Mouse (Mus musculus): ENCODE measurements around the gene L3mbtl3. TPM values are rescaled to one million over a fixed set of nuclear protein-coding genes. Genes with fewer than 3 reads are reported as not detected.

Gene L3mbtl3
- polyA plus RNA-seq, 1 experiment from 2014 or later, result 2.0 TPM

DNA sequence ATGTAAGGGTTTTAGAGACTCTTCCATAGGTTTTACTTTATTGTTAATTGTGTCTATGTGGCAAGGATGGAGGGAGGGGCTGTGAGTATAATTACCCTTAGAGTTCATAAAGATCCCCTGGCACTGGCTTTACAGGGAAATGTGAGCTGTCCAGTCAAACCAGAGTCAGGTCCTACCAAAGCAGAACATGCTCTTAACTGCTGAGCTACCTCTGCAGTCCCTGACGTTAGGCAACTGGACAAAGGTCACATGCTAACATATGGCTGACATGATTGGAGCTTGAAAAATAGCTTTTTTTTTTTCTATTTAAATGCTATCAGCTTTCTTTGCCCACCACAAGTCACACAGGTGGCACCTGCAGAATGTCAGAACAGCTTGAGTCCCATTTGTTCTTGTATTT lies 25.6 kb downstream of the L3mbtl3 start:
- ATAC-seq, result peak; percentile 70

GRCm38 (mm10) chr10:26347614-26348013 lies 28.2 kb downstream of the L3mbtl3 start:
- ATAC-seq (no peak), DNase-seq (no peak)
- Histone ChIP-seq H3K36me3 (replicated peaks; ENCODE audit: insufficient read depth, low read length) (peaks cover 8% of the 10 kb centered on the region; the same call in 1 of the 2 replicates), H3K9ac (replicated peaks) (no peak overlapping the region), H3K4me3 (ENCODE audit: low read depth, low read length) (no peak overlapping the region), H3K27ac (ENCODE audit: low read depth) (no peak overlapping the region), H3K4me1 (ENCODE audit: insufficient read depth) (no peaks in the 10 kb centered on the region; the same call in 1 of the 2 replicates), H3K9me3 (ENCODE audit: low read length) (no peaks in the 10 kb centered on the region), H3K4me2 (ENCODE audit: low read depth, low read length) (no peak overlapping the region), H3K27me3 (ENCODE audit: insufficient read depth, low read length) (no peaks in the 10 kb centered on the region)
- no peak for TF ChIP-seq EP300 (IDR thresholded peaks at IDR 0.05; ENCODE audit: low read depth)
- TF ChIP-seq CTCF (IDR thresholded peaks at IDR 0.05; ENCODE audit: low read depth), result no peak
- 62% methylated on average over 7 of the region's 7 CpGs for WGBS (ENCODE audit: insufficient replicate concordance)

More for the DNA sequence above, 25.6 kb downstream of the L3mbtl3 start:
- Histone ChIP-seq H3K27ac (ENCODE audit: low read depth) (peak overlapping the region; percentile 58), H3K9me3 (ENCODE audit: low read length) (no peaks in the 10 kb centered on the region), H3K9ac (replicated peaks) (no peak overlapping the region), H3K27me3 (ENCODE audit: insufficient read depth, low read length) (no peaks in the 10 kb centered on the region), H3K4me3 (ENCODE audit: low read depth, low read length) (no peak overlapping the region), H3K4me2 (ENCODE audit: low read depth, low read length) (no peak overlapping the region), H3K36me3 (replicated peaks; ENCODE audit: insufficient read depth, low read length) (0 out of 2 replicates have a peak, but pooled peaks cover 2% of the 10 kb centered on the region), H3K4me1 (ENCODE audit: insufficient read depth) (no peaks in the 10 kb centered on the region; the same call in 1 of the 2 replicates)
- TF ChIP-seq CTCF (IDR thresholded peaks at IDR 0.05; ENCODE audit: low read depth) (no peak), EP300 (IDR thresholded peaks at IDR 0.05; ENCODE audit: low read depth) (no peak)
- WGBS (ENCODE audit: insufficient replicate concordance), result 40% methylated on average over 1 of the region's 1 CpGs
- DNase-seq, result no peak

DNA sequence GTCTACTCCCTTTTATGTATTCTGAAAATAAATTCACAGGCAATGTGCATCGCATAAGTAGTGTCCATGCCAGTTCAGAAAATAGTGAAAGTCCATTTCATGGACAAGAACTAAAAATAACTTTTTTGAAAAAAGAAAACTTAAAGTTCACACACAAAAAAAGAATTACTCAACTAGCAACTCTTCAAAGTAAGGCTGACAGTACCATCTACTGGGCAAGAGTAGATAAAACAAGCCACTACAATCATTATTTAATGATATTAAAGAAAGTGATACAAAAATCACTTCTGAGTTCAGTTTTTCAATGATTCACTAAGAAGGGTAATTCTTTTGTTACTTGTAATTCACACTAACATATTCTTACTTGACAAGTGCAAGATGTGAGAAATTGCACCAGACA lies 29.9 kb downstream of the L3mbtl3 start:
- Histone ChIP-seq H3K27me3 (ENCODE audit: insufficient read depth, low read length) (no peaks in the 10 kb centered on the region), H3K4me3 (ENCODE audit: low read depth, low read length) (no peak overlapping the region), H3K36me3 (replicated peaks; ENCODE audit: insufficient read depth, low read length) (peaks cover 14% of the 10 kb centered on the region; the same call in 1 of the 2 replicates), H3K9ac (replicated peaks) (no peak overlapping the region), H3K4me1 (ENCODE audit: insufficient read depth) (no peaks in the 10 kb centered on the region; the same call in 1 of the 2 replicates), H3K9me3 (ENCODE audit: low read length) (no peaks in the 10 kb centered on the region), H3K27ac (ENCODE audit: low read depth) (no peak overlapping the region), H3K4me2 (ENCODE audit: low read depth, low read length) (no peak overlapping the region)
- 73% methylated on average over 1 of the region's 1 CpGs for WGBS (ENCODE audit: insufficient replicate concordance)
- TF ChIP-seq CTCF (IDR thresholded peaks at IDR 0.05; ENCODE audit: low read depth) (no peak), EP300 (IDR thresholded peaks at IDR 0.05; ENCODE audit: low read depth) (no peak)
- DNase-seq (no peak), ATAC-seq (no peak)

DNA sequence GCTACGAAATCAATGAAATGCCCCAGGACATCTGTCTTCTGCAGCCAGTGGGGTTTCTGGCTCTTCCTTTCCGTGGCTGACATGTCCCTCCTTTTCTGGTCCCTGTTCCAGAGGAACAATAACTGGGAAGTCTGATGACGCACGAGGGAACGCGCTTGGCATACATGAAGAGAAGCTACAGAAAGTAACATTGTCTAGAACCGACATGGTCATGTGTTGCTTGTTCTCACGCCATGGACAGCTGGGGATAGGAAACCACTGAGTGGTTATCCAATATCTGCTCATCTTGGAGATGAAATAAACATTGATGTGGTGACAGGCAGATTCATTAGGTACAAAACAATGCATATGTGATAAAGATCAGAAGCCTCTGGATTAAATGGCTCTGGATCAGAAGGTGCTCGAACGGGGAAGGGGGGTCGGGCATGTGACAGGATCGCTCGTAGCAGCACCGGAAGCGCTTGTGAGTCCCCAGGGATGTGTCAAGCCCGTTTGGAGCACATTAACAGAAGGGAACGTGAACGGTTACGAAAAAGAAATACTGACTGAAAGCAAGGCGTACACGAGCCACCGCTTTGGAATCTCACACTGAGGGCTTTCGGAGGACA lies 37.8 kb downstream of the L3mbtl3 start:
- H3K4me3 ChIP-seq (ENCODE audit: low read depth, low read length), result no peak overlapping the region
- 87% methylated on average over 23 of the region's 23 CpGs for WGBS (ENCODE audit: insufficient replicate concordance)
- DNase-seq (no peak), ATAC-seq (no peak)
- no peak overlapping the region for H3K9ac ChIP-seq (replicated peaks)
- peaks cover 33% of the 10 kb centered on the region; the same call in 1 of the 2 replicates for H3K36me3 ChIP-seq (replicated peaks; ENCODE audit: insufficient read depth, low read length)
- H3K4me2 ChIP-seq (ENCODE audit: low read depth, low read length), result no peak overlapping the region
- no peak overlapping the region for H3K27ac ChIP-seq (ENCODE audit: low read depth)
- TF ChIP-seq EP300 (IDR thresholded peaks at IDR 0.05; ENCODE audit: low read depth) (no peak), CTCF (IDR thresholded peaks at IDR 0.05; ENCODE audit: low read depth) (no peak)
- no peaks in the 10 kb centered on the region for H3K4me1 ChIP-seq (ENCODE audit: insufficient read depth)
- no peaks in the 10 kb centered on the region for H3K9me3 ChIP-seq (ENCODE audit: low read length)
- H3K27me3 ChIP-seq (ENCODE audit: insufficient read depth, low read length), result no peaks in the 10 kb centered on the region

DNA sequence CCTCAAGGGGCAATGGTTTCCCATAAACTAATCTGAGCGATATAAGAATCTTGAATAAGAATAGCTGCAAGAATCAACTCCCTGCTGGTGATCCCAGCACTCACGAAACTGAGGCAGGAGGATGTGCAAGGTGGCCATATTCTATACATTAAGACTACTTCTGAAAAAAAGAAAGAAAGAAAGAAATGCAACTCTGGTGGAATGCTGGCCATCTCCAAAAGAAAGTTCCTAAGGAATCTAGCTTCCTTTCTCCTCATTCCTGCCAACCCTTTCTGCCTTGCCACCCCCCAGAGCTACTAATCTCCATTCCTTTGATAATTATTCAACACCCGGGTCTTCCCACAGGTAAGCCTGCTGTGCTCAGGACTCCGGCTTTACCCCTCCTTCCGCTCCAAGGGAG lies 41.8 kb downstream of the L3mbtl3 start:
- H3K4me1 ChIP-seq (ENCODE audit: insufficient read depth), result no peaks in the 10 kb centered on the region
- no peak for DNase-seq
- TF ChIP-seq EP300 (IDR thresholded peaks at IDR 0.05; ENCODE audit: low read depth) (no peak), CTCF (IDR thresholded peaks at IDR 0.05; ENCODE audit: low read depth) (no peak)

DNA sequence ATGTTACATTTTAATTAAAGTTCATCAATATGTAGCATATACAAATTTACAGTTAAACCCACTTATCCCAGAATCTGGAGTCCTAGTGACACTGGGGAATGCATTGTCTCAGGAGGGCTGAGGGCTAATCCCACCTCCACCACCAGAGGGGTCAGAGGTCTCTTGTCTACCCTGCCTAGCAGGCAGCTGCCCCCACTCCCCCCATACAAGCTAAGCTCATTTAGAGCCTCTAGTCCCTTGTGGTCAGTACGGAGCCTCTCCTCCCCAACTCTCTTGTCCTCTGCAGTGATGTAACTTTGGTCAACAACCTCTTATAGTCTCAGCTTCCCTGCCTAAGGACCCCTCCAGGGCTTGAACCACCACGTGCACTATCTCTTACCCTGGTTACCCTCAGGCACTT lies 43.0 kb downstream of the L3mbtl3 start:
- Histone ChIP-seq H3K4me1 (ENCODE audit: insufficient read depth) (no peaks in the 10 kb centered on the region), H3K4me2 (ENCODE audit: low read depth, low read length) (no peak overlapping the region), H3K27me3 (ENCODE audit: insufficient read depth, low read length) (no peaks in the 10 kb centered on the region), H3K27ac (ENCODE audit: low read depth) (no peak overlapping the region), H3K4me3 (ENCODE audit: low read depth, low read length) (no peak overlapping the region), H3K9me3 (ENCODE audit: low read length) (no peaks in the 10 kb centered on the region), H3K9ac (replicated peaks) (no peak overlapping the region), H3K36me3 (replicated peaks; ENCODE audit: insufficient read depth, low read length) (peaks cover 16% of the 10 kb centered on the region; the same call in 1 of the 2 replicates)
- 63% methylated on average over 2 of the region's 2 CpGs for WGBS (ENCODE audit: insufficient replicate concordance)
- TF ChIP-seq CTCF (IDR thresholded peaks at IDR 0.05; ENCODE audit: low read depth) (no peak), EP300 (IDR thresholded peaks at IDR 0.05; ENCODE audit: low read depth) (no peak)
- ATAC-seq (no peak), DNase-seq (no peak)

More for the DNA sequence above, 41.8 kb downstream of the L3mbtl3 start:
- H3K9ac ChIP-seq (replicated peaks), result no peak overlapping the region
- no peak overlapping the region for H3K4me3 ChIP-seq (ENCODE audit: low read depth, low read length)
- H3K27ac ChIP-seq (ENCODE audit: low read depth), result no peak overlapping the region
- no peak for ATAC-seq
- peaks cover 24% of the 10 kb centered on the region; the same call in 1 of the 2 replicates for H3K36me3 ChIP-seq (replicated peaks; ENCODE audit: insufficient read depth, low read length)
- H3K4me2 ChIP-seq (ENCODE audit: low read depth, low read length), result no peak overlapping the region
- H3K9me3 ChIP-seq (ENCODE audit: low read length), result no peaks in the 10 kb centered on the region
- WGBS (ENCODE audit: insufficient replicate concordance), result 79% methylated on average over 5 of the region's 5 CpGs
- no peaks in the 10 kb centered on the region for H3K27me3 ChIP-seq (ENCODE audit: insufficient read depth, low read length)

Measured in liver, postnatal 0 days (tissue).